Mouse (Mus musculus) intestine, embryonic 15.5 days (tissue): ENCODE measurements around the gene Selenoh. TPM values are rescaled to one million over a fixed set of nuclear protein-coding genes. Genes with fewer than 3 reads are reported as not detected.
A peak's percentile ranks its signal among the peaks of the same experiment; 100 is the strongest.

Experiments
- ATAC-seq: fragments of 200-750 bp; cut with Nextera tagmentation; 2 replicates; pipeline ENCODE4 v1.8.0; 2017; ENCODE audit warnings: moderate TSS enrichment, moderate library complexity
- H3K27ac ChIP-seq: fragments of 300-500 bp; sonication (generic); 2 replicates; pipeline ENCODE4 v1.5.1; 2015; ENCODE audit warnings: mild to moderate bottlenecking, inconsistent platforms
- H3K27me3 ChIP-seq: fragments of 300-500 bp; sonication (generic); replicated peaks from 2 replicates; pipeline ENCODE4 v1.6.1; 2015; ENCODE audit warnings: inconsistent platforms
- H3K36me3 ChIP-seq: fragments of 300-500 bp; sonication (generic); 2 replicates; pipeline ENCODE4 v1.6.1; 2015; ENCODE audit warnings: inconsistent platforms
- H3K4me1 ChIP-seq: fragments of 300-500 bp; sonication (generic); replicated peaks from 2 replicates; pipeline ENCODE4 v1.6.1; 2015; ENCODE audit warnings: inconsistent platforms
- H3K4me2 ChIP-seq: fragments of 300-500 bp; sonication (generic); replicated peaks from 2 replicates; pipeline ENCODE4 v1.6.1; 2015; ENCODE audit warnings: mild to moderate bottlenecking, inconsistent platforms
- H3K4me3 ChIP-seq: fragments of 300-500 bp; sonication (generic); replicated peaks from 2 replicates; pipeline ENCODE4 v1.5.1; 2015; ENCODE audit warnings: inconsistent platforms
- H3K9ac ChIP-seq: fragments of 300-500 bp; sonication (generic); 2 replicates; pipeline ENCODE4 v1.6.1; 2015; ENCODE audit warnings: inconsistent platforms
- H3K9me3 ChIP-seq: fragments of 300-500 bp; sonication (generic); 2 replicates; pipeline ENCODE4 v1.6.1; 2016; ENCODE audit warnings: inconsistent platforms
- WGBS: fragments of 180-500 bp; shearing (Covaris S2); methylation state at CpG from one replicate; pipeline ENCODE4 v1.1.7; 2015; 5-methylcytosine and 5-hydroxymethylcytosine counted together
- polyA plus RNA-seq: library from polyadenylated mRNA; unstranded; fragments of >200 nt; fragmentation: Nextera tagmentation; extraction: Ambion mirVana; gene quantifications from 2 replicates; pipeline ENCODE4 v1.2.1, GENCODE M21; 2015

Gene Selenoh
- polyA plus RNA-seq, result 225 and 234 TPM in 2 replicates

DNA sequence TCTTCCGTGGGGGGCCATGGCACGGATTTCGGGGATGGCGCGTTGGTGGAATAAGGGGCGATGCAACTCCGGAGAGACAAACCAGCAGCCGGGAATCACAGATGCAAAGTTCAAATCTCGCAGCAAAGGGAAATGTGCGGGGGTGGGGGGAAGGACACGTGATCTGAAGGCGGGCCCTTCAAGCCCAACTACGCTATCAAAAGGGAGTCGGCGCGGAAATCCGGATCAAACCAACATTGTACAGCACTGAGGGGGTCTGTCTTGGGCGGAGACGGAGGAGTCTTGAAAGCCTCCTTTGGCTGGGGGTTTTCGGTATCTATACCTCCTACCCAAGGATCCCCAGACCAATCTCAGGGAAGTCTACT, at the start of gene Selenoh:
Selenoh (minus strand) TSS at position 202 of the 365 bp plus-strand sequence.
- Histone ChIP-seq H3K4me3 (peak within 1 kb of the TSS; percentile 87), H3K27ac (peak within 1 kb of the TSS; percentile 93), H3K36me3 (peaks cover 15% of the 10 kb centered on the region)

DNA sequence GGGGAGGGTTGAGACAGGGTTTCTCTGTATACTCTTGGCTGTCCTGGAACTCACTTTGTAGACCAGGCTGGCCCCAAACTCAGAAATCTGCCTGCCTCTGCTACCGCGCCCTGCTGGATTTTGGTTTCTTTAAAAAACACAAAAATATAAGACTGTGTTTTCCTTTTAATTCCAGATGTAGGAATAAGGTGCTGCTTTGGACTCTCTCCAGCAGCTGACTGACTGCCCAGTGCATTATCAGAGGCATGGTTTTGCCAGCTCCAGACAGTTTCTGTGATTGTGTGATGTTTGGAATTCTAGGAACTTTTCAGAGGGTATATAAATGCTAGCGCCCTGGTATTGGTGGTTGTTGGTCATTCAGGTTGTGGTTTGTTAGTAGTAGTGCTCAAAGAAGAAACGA, 46.8 kb upstream of the Selenoh start:
- no peaks in the 10 kb centered on the region; the same call in 1 of the 2 replicates for H3K4me1 ChIP-seq

More for the DNA sequence above, at the start of gene Selenoh:
- Histone ChIP-seq H3K9me3 (no peaks in the 10 kb centered on the region), H3K27me3 (no peaks in the 10 kb centered on the region), H3K9ac (peak within 1 kb of the TSS; percentile 89), H3K4me2 (peak within 1 kb of the TSS; percentile 57), H3K4me1 (peaks cover 7% of the 10 kb centered on the region)
- WGBS, result under 1% methylated on average over 20 of the region's 20 CpGs
- peak; percentile 97 for ATAC-seq

DNA sequence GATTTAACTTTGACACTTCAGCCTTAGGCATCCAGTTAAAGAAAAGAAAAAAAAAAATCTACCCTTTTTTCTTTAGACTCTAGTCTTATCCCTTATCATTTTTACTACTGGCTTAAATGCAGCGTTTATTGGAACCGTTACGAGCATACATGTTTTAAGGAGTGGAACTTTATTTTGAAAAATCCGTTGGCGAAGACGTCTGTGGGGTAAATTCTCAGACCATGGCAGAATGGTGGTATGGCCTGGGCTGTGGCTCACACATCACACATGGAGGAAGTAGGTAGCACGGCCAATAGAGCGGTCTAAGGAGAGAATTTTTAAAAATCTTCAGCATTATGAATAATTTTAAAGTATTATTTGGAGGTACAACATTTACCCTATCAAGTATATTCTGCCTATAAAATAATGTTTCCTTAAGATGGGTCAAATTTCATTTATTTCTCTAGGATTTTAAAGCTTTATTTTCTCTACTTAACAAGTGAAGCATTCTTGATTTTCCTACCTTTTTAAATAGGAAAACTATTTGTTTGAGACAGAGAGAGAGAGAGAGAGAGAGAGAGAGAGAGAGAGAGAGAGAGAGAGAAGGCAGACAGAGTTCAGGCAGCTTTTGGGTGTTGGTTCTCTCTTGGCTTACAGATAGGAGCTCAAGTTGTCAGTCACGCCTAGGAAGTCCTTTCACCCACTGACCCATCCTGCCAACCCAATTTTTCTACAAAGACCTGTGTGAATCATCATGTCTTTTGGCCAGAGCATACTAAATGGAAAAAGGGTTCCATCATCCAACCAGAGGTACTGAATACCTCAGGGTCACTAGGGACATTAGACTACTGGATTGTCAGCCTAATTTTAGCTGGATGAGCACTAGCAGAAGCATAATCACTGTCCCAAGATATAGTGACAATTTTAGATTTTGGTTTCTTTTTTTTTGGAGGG, 46.1 kb upstream of the Selenoh start:
- no peak for ATAC-seq
- WGBS, result 30% methylated on average over 9 of the region's 9 CpGs
- no peaks in the 10 kb centered on the region for H3K9me3 ChIP-seq
- H3K36me3 ChIP-seq, result no peaks in the 10 kb centered on the region
- peak overlapping the region; percentile 82 for H3K4me2 ChIP-seq
- peak overlapping the region; percentile 98 for H3K4me3 ChIP-seq
- H3K4me1 ChIP-seq, result no peaks in the 10 kb centered on the region; the same call in 1 of the 2 replicates
- H3K9ac ChIP-seq, result peak overlapping the region; percentile 68
- peak overlapping the region; percentile 93; the same call in 1 of the 2 replicates for H3K27ac ChIP-seq
- no peaks in the 10 kb centered on the region for H3K27me3 ChIP-seq

More for the DNA sequence above, 46.8 kb upstream of the Selenoh start:
- WGBS, result 92% methylated on average over 4 of the region's 4 CpGs
- Histone ChIP-seq H3K9ac (no peak overlapping the region), H3K27ac (no peak overlapping the region), H3K4me2 (no peak overlapping the region), H3K9me3 (no peaks in the 10 kb centered on the region), H3K27me3 (no peaks in the 10 kb centered on the region), H3K36me3 (no peaks in the 10 kb centered on the region), H3K4me3 (no peak overlapping the region)
- no peak for ATAC-seq

DNA sequence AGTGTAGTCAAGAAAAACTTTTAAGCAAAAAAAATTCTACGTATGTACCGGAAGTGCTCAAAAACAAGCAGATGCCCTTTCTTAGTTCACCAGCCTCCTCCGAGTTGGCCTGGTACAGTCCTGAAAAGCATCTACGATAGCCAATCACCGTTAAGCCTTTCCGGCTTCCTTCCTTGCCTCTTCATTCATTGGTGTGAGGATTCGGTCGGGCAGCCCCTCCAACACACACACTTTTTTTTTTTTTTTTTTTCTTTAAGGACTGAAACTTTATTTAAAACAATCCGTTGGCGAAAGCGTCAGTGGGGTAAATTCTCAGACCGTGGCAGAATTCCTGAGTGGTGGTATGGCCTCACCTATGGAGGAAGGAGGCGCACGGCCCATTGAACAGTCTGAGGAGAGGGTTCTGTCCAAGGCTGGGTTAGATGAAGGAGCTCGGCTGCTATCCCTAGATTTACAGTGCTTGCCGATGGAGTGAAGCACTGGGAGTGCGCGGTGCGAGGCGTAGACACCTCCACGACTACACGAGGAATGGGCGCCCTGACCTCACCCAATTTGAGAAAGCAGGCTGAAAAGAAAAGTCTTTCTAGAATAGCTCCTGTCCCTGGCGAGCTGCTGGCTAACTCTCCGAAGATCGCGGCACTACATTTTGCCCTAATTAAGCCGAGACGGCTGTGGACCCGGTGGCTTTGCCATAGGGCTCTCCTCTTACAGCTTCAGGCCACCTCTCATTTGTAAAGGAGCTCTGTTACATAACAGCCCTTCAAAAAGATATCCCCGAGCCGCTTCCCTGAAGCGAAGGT, 45.2 kb upstream of the Selenoh start:
- Histone ChIP-seq H3K4me1 (no peaks in the 10 kb centered on the region; the same call in 1 of the 2 replicates), H3K36me3 (no peaks in the 10 kb centered on the region), H3K4me3 (peak overlapping the region; percentile 98), H3K27ac (peak overlapping the region; percentile 100), H3K27me3 (no peaks in the 10 kb centered on the region), H3K9me3 (no peaks in the 10 kb centered on the region), H3K4me2 (peak overlapping the region; percentile 82), H3K9ac (peak overlapping the region; percentile 68)
- under 1% methylated on average over 33 of the region's 33 CpGs for WGBS
- peak; percentile 96 for ATAC-seq

DNA sequence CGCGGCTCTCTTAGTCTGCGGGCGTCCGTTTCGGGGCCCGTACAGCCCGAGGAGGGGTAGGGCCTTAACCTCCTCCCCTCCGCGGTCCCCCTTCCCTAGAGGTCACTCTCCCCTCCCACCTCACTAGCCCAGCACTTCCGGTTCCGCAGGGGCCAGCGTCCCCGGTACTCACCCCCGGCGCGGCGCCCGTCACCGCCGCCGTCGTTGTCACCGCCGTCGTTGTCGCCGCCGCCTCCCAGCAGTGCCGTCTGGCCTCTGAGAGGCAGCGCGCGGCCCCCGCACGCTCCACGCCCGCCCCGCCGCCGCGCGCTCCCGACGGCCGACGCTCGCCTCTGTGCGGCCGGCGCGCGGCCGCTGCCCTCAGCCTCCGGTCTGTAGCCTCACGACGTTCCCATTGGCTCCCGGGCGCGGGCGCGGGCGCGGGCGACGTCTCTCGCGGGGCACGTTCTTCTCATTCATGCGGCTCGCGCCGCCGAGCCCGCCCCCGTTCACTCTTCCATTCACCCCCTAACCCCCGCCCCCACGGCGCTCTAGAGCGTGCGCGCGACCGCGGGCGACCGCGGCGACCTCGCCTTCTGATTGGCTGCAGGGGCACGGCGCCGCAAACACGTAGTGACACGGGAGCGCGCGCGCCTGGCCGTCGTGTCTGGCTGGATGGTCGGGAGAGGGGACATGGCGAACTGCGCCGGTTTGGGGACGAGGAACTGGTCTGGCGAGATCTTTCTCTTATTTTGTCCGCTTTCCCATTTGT, 44.4 kb upstream of the Selenoh start, which contains the start of gene Zdhhc5:
Zdhhc5 (minus strand) TSS at position 370 of the 751 bp plus-strand sequence.
- under 1% methylated on average over 104 of the region's 107 CpGs for WGBS

DNA sequence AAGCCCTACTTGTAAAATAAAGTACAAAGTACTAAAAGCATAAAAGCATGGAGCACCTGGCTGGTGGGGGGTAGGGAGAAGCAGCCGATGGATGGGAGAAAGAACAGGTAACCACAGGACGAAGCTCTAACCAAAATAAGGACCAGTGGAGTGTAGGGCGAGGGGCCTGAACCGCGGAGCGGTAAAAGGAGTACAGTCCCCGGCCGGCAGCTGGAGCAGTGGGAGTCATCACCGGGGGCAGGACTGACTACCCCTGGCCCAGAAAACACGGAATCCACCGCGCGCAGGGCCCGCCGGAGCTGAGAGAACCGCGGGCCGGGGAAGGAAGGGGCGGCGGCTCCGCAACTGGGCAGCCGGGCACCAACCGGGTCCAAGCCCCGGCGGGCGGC, 43.8 kb upstream of the Selenoh start:
- Histone ChIP-seq H3K9me3 (no peaks in the 10 kb centered on the region), H3K36me3 (peaks cover 6% of the 10 kb centered on the region), H3K27me3 (no peaks in the 10 kb centered on the region), H3K4me1 (no peaks in the 10 kb centered on the region; the same call in 1 of the 2 replicates), H3K4me3 (peak overlapping the region; percentile 98), H3K27ac (peak overlapping the region; percentile 100), H3K4me2 (peak overlapping the region; percentile 60), H3K9ac (peak overlapping the region; percentile 91)
- WGBS, result 0% methylated on average over 26 of the region's 26 CpGs
- no peak for ATAC-seq

More for the DNA sequence above, 44.4 kb upstream of the Selenoh start, which contains the start of gene Zdhhc5:
- peak within 1 kb of the TSS; percentile 91 for H3K9ac ChIP-seq
- H3K27ac ChIP-seq, result peak within 1 kb of the TSS; percentile 100
- H3K4me1 ChIP-seq, result no peaks in the 10 kb centered on the region; the same call in 1 of the 2 replicates
- peak; percentile 96 for ATAC-seq
- peaks cover 3% of the 10 kb centered on the region for H3K36me3 ChIP-seq
- no peaks in the 10 kb centered on the region for H3K9me3 ChIP-seq
- H3K4me2 ChIP-seq, result peak within 1 kb of the TSS; percentile 82
- H3K27me3 ChIP-seq, result no peaks in the 10 kb centered on the region
- H3K4me3 ChIP-seq, result peak within 1 kb of the TSS; percentile 98

DNA sequence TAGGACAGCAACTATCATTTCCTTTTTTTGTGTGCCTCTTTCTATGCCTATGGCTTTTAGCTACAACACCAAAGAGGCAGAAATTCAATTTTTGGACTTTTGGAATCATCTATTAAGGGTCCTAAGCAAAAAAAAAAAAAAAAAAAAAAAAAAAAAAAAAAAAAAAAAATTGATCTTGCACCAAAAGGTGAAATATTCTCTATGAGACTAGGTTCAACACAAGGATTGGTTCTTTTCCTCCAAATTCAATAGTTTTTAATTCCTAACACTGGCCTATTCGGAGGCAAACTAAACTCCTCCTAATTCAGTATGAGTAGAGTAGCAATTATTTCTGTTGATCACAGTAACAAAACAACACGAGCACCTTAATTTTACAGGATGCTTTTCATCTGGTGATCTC, 41.3 kb upstream of the Selenoh start:
- H3K9me3 ChIP-seq, result no peaks in the 10 kb centered on the region
- H3K4me2 ChIP-seq, result no peak overlapping the region
- H3K36me3 ChIP-seq, result peaks cover 6% of the 10 kb centered on the region
- no peaks in the 10 kb centered on the region; the same call in 1 of the 2 replicates for H3K4me1 ChIP-seq
- no peak overlapping the region for H3K27ac ChIP-seq
- no peak for ATAC-seq
- no peak overlapping the region for H3K4me3 ChIP-seq
- 90% methylated on average over 2 of the region's 2 CpGs for WGBS
- H3K9ac ChIP-seq, result no peak overlapping the region
- no peaks in the 10 kb centered on the region for H3K27me3 ChIP-seq

DNA sequence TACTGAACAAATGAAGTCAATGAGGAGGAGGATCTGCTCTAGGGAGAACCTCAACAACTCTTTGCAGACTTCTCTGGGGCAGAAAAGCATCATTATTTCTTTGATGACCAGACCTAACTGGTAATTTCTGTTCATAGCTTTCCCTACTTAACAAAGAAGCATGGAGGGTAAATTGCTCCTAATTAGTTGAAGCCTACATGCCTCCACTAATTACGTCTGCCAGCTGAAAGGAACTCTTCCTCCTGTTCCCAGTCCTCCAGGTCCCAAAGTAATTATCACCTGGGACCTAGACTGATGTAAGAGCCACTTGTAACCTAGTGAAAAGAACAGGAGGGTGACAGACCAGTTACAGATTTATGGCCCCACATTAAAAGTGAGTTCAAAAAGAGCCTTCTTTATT, 37.0 kb upstream of the Selenoh start:
- WGBS, result 49% methylated on average over 1 of the region's 1 CpGs
- no peak overlapping the region for H3K4me3 ChIP-seq
- no peaks in the 10 kb centered on the region for H3K27me3 ChIP-seq
- no peak overlapping the region for H3K4me2 ChIP-seq
- H3K27ac ChIP-seq, result no peak overlapping the region
- no peak overlapping the region for H3K9ac ChIP-seq
- ATAC-seq, result no peak
- peaks cover 6% of the 10 kb centered on the region for H3K36me3 ChIP-seq
- no peaks in the 10 kb centered on the region for H3K9me3 ChIP-seq
- H3K4me1 ChIP-seq, result 0 out of 2 replicates have a peak, but pooled peaks cover 2% of the 10 kb centered on the region

DNA sequence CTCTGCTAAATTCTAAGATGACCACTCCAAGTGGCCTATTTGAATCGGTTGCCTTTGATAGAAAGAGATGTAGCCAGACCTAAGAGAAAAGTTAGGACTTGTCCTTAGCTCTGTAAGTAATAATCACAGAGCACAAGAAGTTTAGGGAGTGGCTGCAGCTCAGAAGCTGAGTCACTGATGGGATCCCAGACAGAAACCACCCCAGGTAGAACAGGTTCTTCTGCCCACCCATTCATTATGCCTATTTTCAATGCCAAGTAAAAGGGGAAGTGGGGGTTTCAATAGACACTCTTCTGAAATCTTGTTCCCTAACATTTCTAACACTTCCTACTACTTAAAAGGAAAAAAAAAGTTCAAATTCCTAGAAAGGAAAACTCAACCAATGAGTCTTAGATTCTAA, 34.7 kb upstream of the Selenoh start:
- H3K9me3 ChIP-seq, result no peaks in the 10 kb centered on the region
- H3K9ac ChIP-seq, result no peak overlapping the region
- H3K36me3 ChIP-seq, result peaks cover 5% of the 10 kb centered on the region
- ATAC-seq, result peak; percentile 59; the same call in 1 of the 2 replicates
- no peaks in the 10 kb centered on the region for H3K27me3 ChIP-seq
- peak overlapping the region; percentile 44; the same call in 1 of the 2 replicates for H3K27ac ChIP-seq
- WGBS, result 82% methylated on average over 1 of the region's 1 CpGs
- 0 out of 2 replicates have a peak, but pooled peaks cover 2% of the 10 kb centered on the region for H3K4me1 ChIP-seq
- H3K4me3 ChIP-seq, result no peak overlapping the region
- no peak overlapping the region for H3K4me2 ChIP-seq

DNA sequence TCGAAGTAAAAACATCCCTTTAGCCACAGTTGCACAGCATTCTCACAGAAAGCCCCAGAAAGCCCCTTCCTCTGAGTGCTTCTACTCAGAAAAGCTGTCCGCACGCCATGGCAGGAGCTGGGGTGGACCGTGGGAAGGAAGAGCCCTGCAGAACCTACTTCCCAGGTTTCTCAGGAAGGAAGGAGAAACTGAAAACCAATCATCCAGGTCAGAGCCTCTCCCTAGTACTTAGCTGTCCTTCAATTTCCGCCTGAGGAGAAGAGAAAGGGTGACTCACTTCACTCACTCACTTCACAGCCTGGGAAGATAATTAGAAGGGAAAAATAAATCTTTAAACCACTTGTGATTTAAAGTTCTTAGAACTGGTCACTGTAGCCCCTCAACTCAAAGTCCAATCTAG, 33.8 kb upstream of the Selenoh start:
- WGBS, result 78% methylated on average over 5 of the region's 5 CpGs
- no peak overlapping the region for H3K4me3 ChIP-seq
- no peak overlapping the region for H3K4me2 ChIP-seq
- peaks cover 2% of the 10 kb centered on the region; the same call in 1 of the 2 replicates for H3K36me3 ChIP-seq
- H3K27ac ChIP-seq, result peak overlapping the region; percentile 54; the same call in 1 of the 2 replicates
- no peak overlapping the region for H3K9ac ChIP-seq
- H3K27me3 ChIP-seq, result no peaks in the 10 kb centered on the region
- H3K9me3 ChIP-seq, result no peaks in the 10 kb centered on the region
- peak; percentile 59; the same call in 1 of the 2 replicates for ATAC-seq
- 0 out of 2 replicates have a peak, but pooled peaks cover 2% of the 10 kb centered on the region for H3K4me1 ChIP-seq

DNA sequence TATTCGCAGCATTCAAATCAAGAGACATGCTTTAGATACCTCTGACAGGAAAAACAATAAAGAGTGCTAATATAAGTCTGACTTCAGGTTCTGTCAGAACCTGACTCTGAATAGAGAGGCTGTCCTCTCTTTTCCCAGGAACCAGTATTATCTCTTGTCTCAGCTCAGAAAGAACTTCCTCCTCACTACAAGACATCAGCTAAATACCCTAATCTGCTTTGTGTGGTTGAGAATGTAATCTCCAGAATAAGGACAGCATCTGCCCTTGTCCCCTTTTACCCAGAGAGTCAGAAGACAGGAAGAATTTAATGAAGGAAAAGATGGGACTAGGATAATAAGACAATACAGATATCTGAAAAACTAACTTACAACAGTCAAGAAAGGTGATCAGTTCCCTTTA, 32.9 kb upstream of the Selenoh start:
- no peak overlapping the region for H3K9ac ChIP-seq
- H3K27me3 ChIP-seq, result no peaks in the 10 kb centered on the region
- H3K27ac ChIP-seq, result no peak overlapping the region
- no peak for ATAC-seq
- H3K9me3 ChIP-seq, result no peaks in the 10 kb centered on the region
- H3K4me2 ChIP-seq, result no peak overlapping the region
- 94% methylated on average over 1 of the region's 1 CpGs for WGBS
- 0 out of 2 replicates have a peak, but pooled peaks cover 2% of the 10 kb centered on the region for H3K4me1 ChIP-seq
- H3K36me3 ChIP-seq, result peaks cover 3% of the 10 kb centered on the region; the same call in 1 of the 2 replicates
- H3K4me3 ChIP-seq, result no peak overlapping the region
